Mouse (Mus musculus): Measurements from ENCODE around the gene Arntl.

DNA sequence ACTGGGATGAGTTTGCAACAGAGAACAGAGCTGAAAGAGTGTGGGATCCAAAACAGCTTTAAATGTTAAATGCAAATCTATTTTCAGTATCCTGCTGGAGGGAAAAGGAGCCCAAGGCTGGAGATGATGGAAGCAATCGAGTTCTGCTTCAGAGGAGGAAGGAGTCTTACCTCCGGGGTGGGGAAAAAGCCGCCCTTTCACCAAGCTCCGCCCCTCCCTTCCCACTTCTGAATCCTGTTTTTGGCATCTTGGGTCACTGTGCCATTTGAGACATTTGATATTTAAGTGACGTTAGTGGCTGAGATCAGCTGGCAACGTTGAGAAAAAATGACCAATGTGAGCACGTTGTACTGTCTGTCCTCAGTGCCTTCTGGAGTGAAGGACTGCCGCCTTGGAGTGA is 8.9 kb downstream of the Arntl start:
- TF ChIP-seq CTCF (IDR thresholded peaks at IDR 0.05; ENCODE audit: borderline replicate concordance, extremely low read depth, insufficient read depth, insufficient read length) (no peak), POLR2A (IDR thresholded peaks at IDR 0.05; ENCODE audit: borderline replicate concordance, extremely low read depth, insufficient read depth, insufficient read length, poor library complexity, severe bottlenecking) (no peak)
